Mouse (Mus musculus) retina, postnatal 7 days (tissue): Measurements from ENCODE around the gene Aifm3.
A peak's percentile ranks its signal among the peaks of the same experiment; 100 is the strongest.
"Not testable (repeated sequence)": the region's sequence is repeated elsewhere in the genome, so short reads cannot be mapped to it uniquely, and the experiment has no call there.

ENCODE experiments used
- DNase-seq: peaks from one replicate; pipeline ENCODE4 v3.0.0-alpha.2; 2012; ENCODE audit warnings: low read depth, low spot score

Aifm3 gene

GRCm38 (mm10) chr16:17499249-17499883, 10.0 kb downstream of the Aifm3 start:
- DNase-seq, result no peak

DNA sequence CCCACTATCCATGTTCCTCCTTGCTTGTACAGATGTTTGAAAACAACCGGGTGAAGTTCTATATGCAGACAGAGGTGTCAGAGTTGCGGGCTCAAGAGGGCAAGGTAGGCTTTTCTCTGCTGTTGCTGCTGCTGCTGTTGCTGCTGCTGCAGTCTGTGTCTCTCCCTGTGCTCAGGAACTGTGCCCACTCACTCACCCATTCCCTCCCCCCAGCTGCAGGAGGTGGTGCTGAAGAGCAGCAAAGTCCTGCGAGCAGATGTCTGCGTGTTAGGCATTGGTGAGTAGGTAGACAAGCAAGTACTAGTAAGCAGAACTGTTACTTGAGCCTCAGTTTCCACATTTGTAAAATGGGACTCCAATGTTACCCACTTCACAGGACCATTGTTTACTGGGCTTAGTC, 13.3 kb downstream of the Aifm3 start:
- no peak for DNase-seq

- DNase-seq, result no peak
These were observed 17.7 kb downstream of the Aifm3 start for GRCm38 (mm10) chr16:17507018-17507552.

GRCm38 (mm10) chr16:17508031-17508430, 18.6 kb downstream of the Aifm3 start:
- not testable (repeated sequence) for DNase-seq

DNA sequence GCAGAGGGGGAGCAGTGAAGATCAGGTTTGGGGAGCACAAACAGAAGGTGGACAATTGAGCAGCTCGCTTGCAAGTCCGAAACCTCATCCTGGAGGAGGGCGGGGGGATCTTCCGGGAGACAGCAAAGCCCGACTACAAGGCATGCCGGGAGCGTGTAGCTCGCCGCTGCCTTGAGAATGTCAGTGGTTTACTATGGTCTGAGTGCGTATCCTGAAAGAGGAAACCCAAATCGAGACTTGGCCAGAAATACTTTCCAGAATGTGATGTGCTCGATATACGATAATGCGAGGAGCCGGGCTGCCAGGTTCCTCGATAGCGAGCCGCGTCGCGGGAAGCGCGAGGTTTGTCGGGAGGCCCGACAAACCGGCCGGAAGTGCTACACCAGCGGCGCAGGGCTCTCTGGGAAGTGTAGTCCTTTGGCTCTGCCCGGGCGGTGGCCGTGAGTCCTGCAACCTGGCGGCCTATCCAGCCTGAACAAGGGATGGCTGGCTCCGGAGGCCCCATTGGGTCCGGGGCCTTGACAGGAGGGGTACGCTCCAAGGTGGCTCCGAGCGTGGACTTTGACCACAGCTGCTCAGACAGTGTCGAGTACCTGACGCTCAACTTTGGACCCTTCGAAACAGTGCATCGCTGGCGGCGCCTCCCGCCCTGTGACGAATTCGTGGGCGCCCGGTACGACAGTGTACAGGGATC, 19.3 kb downstream of the Aifm3 start, which contains the start of gene Lztr1:
Lztr1 (plus strand) TSS at position 143 of the 694 bp plus-strand sequence.
- DNase-seq, result peak; percentile 75

DNA sequence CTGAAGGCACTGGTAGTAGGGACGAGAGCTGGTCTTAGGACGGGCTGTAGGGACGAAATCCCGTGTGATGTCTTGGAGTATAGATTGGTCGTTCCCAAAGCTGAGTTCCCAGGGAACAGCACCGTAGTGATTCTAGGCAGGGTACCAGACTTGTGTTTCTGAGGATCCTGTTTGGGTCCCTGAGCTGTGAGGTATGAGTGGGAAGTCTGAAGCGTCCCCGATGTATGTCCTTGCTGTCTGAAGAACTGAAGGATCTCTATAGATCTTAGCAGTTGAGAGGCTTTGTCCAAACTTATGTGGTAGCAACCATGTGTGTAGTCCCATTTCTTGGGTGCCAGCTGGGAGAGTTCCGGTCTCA, 19.8 kb downstream of the Aifm3 start:
- no peak for DNase-seq

GRCm38 (mm10) chr16:17510143-17510542, 20.7 kb downstream of the Aifm3 start:
- DNase-seq, result no peak

DNA sequence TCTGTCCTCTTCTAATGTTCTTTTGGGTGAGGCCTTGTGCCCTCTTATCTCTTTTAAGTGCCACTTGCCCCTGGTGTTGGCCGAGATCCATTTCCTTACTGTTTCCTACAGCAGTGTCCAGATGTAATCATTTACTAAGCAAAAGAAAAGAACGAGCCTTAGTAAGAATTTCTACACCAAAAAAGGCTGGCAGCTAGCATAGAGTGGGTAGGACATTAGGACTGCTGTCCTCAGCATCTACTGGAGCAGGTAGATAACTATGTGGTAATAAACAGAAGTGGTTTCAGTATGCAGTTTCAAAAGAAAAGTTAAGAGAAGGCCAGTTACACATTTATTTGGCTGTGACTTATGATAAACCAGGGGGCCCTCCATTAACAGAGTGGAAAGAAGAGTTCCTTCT, 21.3 kb downstream of the Aifm3 start:
- DNase-seq, result no peak

- DNase-seq, result no peak
These were observed 22.0 kb downstream of the Aifm3 start for GRCm38 (mm10) chr16:17511431-17511830.

- DNase-seq, result no peak
These were observed 29.5 kb downstream of the Aifm3 start for GRCm38 (mm10) chr16:17518910-17519309.

- DNase-seq, result no peak
These were observed 34.7 kb downstream of the Aifm3 start for GRCm38 (mm10) chr16:17524156-17524555.

DNA sequence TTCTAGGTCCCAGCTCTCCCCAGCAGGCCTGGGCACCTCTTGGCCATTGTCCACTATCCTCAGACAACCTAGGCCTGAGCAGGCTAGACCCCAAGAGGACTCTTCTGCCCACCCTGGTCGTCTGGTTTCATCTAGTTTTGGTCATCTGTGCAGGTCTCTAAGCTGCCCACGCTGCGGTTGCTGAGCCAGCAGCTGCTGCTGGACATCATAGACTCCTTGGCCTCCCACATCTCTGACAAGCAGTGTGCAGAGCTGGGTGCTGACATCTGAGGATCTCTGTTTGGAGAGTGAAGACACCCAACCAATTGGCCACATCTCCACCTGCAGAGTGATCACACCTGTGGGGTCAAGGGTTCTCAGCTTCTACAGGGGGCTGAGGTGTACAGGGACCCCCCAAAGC, 36.1 kb downstream of the Aifm3 start:
- DNase-seq, result no peak

- DNase-seq, result no peak
These were observed 36.8 kb downstream of the Aifm3 start for GRCm38 (mm10) chr16:17526223-17526622.

GRCm38 (mm10) chr16:17527606-17528005, 38.2 kb downstream of the Aifm3 start:
- DNase-seq, result no peak

DNA sequence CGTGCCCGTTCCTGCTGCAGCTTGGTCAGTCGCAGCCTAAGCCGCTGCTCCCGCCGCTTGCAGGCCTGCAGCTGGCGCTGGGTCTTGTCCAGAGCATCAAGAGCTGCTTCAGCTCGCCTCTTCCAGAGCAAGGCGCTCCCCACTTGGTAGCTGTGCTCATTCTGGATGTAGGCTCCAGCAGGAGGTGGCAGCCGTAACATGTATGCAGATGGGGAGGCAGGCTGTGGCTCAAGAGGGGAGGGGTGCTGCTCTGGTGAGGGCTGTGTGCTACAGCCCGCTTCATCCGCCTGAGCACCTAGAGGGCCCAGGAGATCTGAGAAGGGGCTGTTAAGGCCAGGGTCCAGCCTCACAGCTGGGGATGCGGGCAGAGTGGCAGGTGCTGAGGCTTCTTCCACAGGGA, 38.9 kb downstream of the Aifm3 start:
- DNase-seq, result no peak

DNA sequence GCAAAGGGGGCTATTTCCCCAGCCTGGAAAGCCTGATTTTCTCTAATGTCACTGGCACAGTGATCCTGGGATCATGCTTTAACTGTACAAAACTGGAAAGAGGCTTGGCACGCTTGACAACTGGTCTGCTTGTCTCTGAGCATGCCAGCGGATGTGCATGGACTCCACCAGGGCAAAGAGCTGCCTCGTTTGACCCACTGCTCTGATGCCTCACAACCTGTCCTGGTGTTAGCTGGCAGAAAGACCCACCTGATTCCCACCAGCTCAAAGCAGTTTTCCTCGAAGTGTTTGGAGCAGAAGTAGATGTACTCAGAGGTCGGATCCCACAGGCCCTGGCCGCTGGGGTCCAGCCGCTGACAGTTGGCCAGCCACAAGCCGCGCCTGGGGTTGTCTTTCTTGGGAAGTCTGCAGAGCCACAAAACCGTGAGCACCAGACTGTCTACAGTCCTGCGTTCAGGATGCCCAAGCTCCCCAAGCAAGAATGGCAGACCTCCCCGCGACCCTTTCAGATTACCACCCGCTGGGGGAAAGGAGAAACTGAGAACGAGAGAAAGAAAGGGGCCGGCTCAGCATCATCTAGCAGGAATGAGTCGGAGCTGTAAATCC, 40.7 kb downstream of the Aifm3 start:
- no peak for DNase-seq

DNA sequence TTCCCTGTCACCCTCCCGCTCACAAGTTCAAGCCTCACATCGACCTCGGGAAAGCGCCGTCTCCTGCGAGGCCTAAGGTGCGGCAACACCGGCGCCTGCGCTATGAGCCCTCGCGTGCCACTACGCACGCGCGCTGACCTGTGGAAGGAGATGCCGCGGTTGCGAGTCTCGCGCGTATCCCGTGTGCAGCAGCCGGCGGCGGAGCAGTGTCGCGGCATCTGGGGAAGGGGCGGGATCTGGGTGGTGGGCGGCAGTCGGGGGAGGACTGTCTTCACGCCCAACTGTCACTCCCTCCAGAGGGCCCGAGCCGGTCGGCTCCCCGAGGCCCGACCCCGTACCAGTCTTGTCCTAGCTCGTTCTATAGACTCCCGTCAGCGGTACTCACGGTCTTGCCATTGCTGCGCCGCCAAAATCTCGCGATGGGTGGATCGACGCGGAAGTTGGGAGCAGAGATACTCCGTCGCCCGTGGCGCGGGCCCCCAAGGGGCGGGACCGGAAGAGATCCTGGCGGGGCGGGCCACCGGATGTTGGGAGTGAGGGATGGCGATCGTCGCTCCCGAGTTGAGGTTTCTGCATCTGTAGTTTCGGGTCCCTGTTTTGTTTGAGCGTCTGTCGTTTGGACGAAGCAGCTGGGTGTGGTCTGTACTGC, 41.4 kb downstream of the Aifm3 start, which contains the start of gene Thap7:
Thap7 (minus strand) TSS at position 497 of the 649 bp plus-strand sequence.
- peak; percentile 95 for DNase-seq

DNA sequence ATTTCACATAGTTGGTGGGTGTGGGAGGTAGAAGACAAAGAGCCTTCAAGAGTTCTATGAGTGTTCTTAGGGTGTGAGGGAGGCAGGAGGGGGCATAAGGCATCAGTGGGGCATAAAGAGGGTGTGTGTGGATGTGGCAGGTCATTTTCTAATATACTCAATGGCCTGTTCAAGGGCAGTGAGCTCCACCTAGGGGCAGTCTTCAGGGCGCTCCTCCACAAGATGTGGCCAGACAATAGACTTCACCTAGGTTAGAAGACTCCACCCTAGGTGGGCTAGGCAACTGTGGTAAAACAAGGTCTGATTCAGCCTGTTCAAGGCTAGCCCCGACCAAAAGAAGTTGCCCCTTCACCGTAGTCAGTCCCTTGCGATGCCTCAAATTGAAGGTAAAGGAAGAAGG, 42.9 kb downstream of the Aifm3 start:
- no peak for DNase-seq

GRCm38 (mm10) chr16:17532676-17533329, 43.4 kb downstream of the Aifm3 start:
- DNase-seq, result no peak

- DNase-seq, result no peak
These were observed 47.2 kb downstream of the Aifm3 start for GRCm38 (mm10) chr16:17536584-17536983.

DNA sequence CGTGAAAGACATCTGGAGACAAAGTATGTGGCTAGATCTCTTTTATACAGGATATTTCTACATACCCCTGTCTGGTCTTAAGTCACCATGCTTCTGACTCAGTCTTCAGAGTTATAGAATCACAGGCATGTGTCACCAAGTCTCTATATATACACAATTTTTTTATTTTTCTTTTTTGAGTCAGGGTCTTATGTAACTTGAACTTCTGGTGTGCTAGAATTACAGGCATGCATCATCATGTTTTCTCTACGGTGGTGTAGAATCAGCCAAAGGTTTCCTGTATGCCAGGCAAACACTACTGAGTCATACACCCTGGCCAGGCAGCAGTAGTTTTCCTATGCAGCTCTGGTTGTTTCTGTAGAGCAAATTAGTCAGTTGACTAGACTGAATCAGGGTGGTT, 53.2 kb downstream of the Aifm3 start:
- DNase-seq, result no peak

GRCm38 (mm10) chr16:17552837-17553236, 63.4 kb downstream of the Aifm3 start:
- DNase-seq, result no peak
